Comparison of ENCODE assay signal across 21 mouse cellular contexts in the genomic region with DNA sequence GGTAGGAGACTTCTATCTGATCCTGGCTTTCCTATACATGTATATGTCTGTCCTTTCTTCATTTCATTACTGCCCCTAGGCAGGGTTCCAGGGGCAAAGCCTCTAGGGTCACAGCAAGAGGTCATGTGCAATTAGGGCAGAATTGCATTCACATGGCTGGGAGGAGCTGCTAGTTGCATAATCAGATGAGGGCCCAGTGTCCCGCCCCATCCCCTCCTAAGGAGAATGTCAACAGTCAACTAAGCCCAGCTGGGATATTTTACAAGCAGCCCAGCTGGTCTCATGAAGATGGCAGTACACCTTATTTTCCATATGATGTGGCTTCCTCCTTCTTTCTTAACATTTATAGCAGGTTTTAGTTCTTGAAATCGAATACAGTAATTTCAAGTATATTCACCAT.
A peak's percentile ranks its signal among the peaks of the same experiment; 100 is the strongest.
DNase-seq lines count a peak whose midpoint lies in the region; ATAC-seq and TF ChIP-seq lines count a peak whose summit lies in the region.
"Had no signal": no experiment of that assay in that cellular context is flagged by ENCODE, and none has a peak within 500 bp of the region (broad histone marks: within the 10 kb centered on the region; RNA-seq: fewer than 3 reads in every experiment).

No protein-coding gene starts in this region.

- in situ Hi-C loops in Patski (cut with MboI; ENCODE audit: low pct_unique_long_range_greater_than_20kb): no loop called here

- CTCF ChIA-PET in Patski (lab: Charles Lee): no interaction called here

- no peaks in the 10 kb centered on the region for H3K36me3 ChIP-seq in lung, postnatal 0 days (ENCODE audit: insufficient read depth, low read length)
- no peaks in the 10 kb centered on the region for H3K36me3 ChIP-seq in hindbrain, embryonic 11.5 days (ENCODE audit: control insufficient read depth, insufficient read depth, low read length)
- H3K36me3 ChIP-seq: G1E; heart, embryonic 12.5 days; hindbrain, embryonic 12.5 days had no signal

- no peak for TF ChIP-seq EP300 in lung, postnatal 0 days (IDR thresholded peaks at IDR 0.05)

- 39% methylated on average over 2 of the region's 2 CpGs for WGBS in lung, postnatal 0 days
- 57% methylated on average over 2 of the region's 2 CpGs for WGBS in hindbrain, embryonic 11.5 days

- peak; percentile 15 for DNase-seq in embryo, embryonic 10.5 days (ENCODE audit: low spot score)
- no peak for DNase-seq in embryo, embryonic 10 days (ENCODE audit: low spot score)
- DNase-seq in Patski (ENCODE audit: low read depth, low spot score): no peak
- peak; percentile 42 for DNase-seq in lung, postnatal 0 days (ENCODE audit: low spot score)
- DNase-seq in lung, postnatal 36 days: peak; percentile 57
- no peak for DNase-seq in hindbrain, embryonic 11.5 days (ENCODE audit: low spot score)
- no peak for DNase-seq in frontal cortex, postnatal 14 days (ENCODE audit: low spot score in 2 of 2)
- DNase-seq: adrenal gland, postnatal 10 days; B cell, adult 2 months; cerebellum, adult 11 months; cerebellum, adult 8-10 months; cerebellum, postnatal 14 days; forebrain, postnatal 0 days; gastrocnemius, postnatal 10 days; heart, adult 2 months had no signal

- POLR2A ChIA-PET in Patski (lab: Charles Lee): interaction anchor here (0.9 kb wide), 1 partner anchor 269 kb away, joined by 3 read pairs; no protein-coding TSS in a partner anchor

- H3K4me1 ChIP-seq in lung, postnatal 0 days (ENCODE audit: insufficient read depth, low read depth, low read length): no peaks in the 10 kb centered on the region; the same call in 1 of the 2 replicates
- no peaks in the 10 kb centered on the region for H3K4me1 ChIP-seq in hindbrain, embryonic 11.5 days (replicated peaks; ENCODE audit: control insufficient read depth, insufficient read depth, low read length)
- H3K4me1 ChIP-seq: heart, embryonic 12.5 days; hindbrain, embryonic 12.5 days had no signal

- no peak overlapping the region for H3K9ac ChIP-seq in lung, postnatal 0 days (replicated peaks; ENCODE audit: low read depth)
- no peak overlapping the region for H3K9ac ChIP-seq in hindbrain, embryonic 11.5 days (ENCODE audit: low read depth, low read length)
- H3K9ac ChIP-seq: forebrain, embryonic 13.5 days; forebrain, postnatal 0 days; heart, embryonic 12.5 days; hindbrain, embryonic 12.5 days had no signal

- no peaks in the 10 kb centered on the region for H3K9me3 ChIP-seq in lung, postnatal 0 days (ENCODE audit: low read length)
- H3K9me3 ChIP-seq in hindbrain, embryonic 11.5 days (ENCODE audit: control insufficient read depth, low read length): no peaks in the 10 kb centered on the region
- H3K9me3 ChIP-seq: forebrain, embryonic 13.5 days; hindbrain, embryonic 12.5 days had no signal

- H3K27ac ChIP-seq in lung, postnatal 0 days (ENCODE audit: low read length): no peak overlapping the region
- no peak overlapping the region for H3K27ac ChIP-seq in hindbrain, embryonic 11.5 days (ENCODE audit: low read depth, low read length)
- H3K27ac ChIP-seq: forebrain, embryonic 13.5 days; heart, adult 2 months; hindbrain, embryonic 12.5 days; hindbrain, postnatal 0 days had no signal

- H3K4me2 ChIP-seq in lung, postnatal 0 days (replicated peaks; ENCODE audit: low read depth, low read length): no peak overlapping the region
- no peak overlapping the region for H3K4me2 ChIP-seq in hindbrain, embryonic 11.5 days (replicated peaks; ENCODE audit: low read depth, low read length)
- H3K4me2 ChIP-seq: forebrain, embryonic 13.5 days; heart, embryonic 12.5 days; hindbrain, embryonic 12.5 days had no signal

- peaks cover 6% of the 10 kb centered on the region for H3K27me3 ChIP-seq in Patski
- no peaks in the 10 kb centered on the region for H3K27me3 ChIP-seq in lung, postnatal 0 days (replicated peaks; ENCODE audit: insufficient read depth, low read length)
- no peaks in the 10 kb centered on the region for H3K27me3 ChIP-seq in hindbrain, embryonic 11.5 days (ENCODE audit: control insufficient read depth, insufficient read depth, low read length)
- H3K27me3 ChIP-seq: hindbrain, embryonic 12.5 days had no signal

- peak; percentile 21 for ATAC-seq in Patski
- no peak for ATAC-seq in lung, postnatal 0 days
- no peak for ATAC-seq in hindbrain, embryonic 11.5 days (ENCODE audit: low FRiP score)
- ATAC-seq: CD4-positive, CD25-positive, alpha-beta regulatory T cell, adult 4 months; forebrain, embryonic 13.5 days; forebrain, postnatal 0 days; hindbrain, postnatal 0 days had no signal

- H3K4me3 ChIP-seq in lung, postnatal 0 days (ENCODE audit: low read depth, low read length): no peak overlapping the region
- no peak overlapping the region for H3K4me3 ChIP-seq in hindbrain, embryonic 11.5 days (ENCODE audit: low read depth, low read length)
- H3K4me3 ChIP-seq: forebrain, embryonic 13.5 days; heart, adult 2 months; heart, embryonic 12.5 days; hindbrain, embryonic 12.5 days had no signal

- TF ChIP-seq CTCF in Patski (IDR thresholded peaks at IDR 0.05): no peak
- TF ChIP-seq CTCF in lung, postnatal 0 days (IDR thresholded peaks at IDR 0.05): no peak

Comparison
In these comparisons a context has a peak if more than half of its experiments do, and no peak if none do; other contexts are left out.
1. DNase-seq: peak in embryo, embryonic 10.5 days (single experiment), lung, postnatal 0 days (single experiment) and lung, postnatal 36 days (single experiment); none in embryo, embryonic 10 days (single experiment), Patski (single experiment), hindbrain, embryonic 11.5 days (single experiment) and frontal cortex, postnatal 14 days (0 of 2).